Mouse (Mus musculus): ENCODE measurements around the gene 1110065P20Rik.

The 1110065P20Rik gene

GRCm38 (mm10) chr4:124843493-124843892 lies 7.5 kb downstream of the 1110065P20Rik start:
- DNase-seq (ENCODE audit: low read depth, low spot score) = peak; percentile 87

GRCm38 (mm10) chr4:124840998-124841397 lies 10.0 kb downstream of the 1110065P20Rik start:
- DNase-seq (ENCODE audit: low read depth, low spot score) = peak; percentile 64

GRCm38 (mm10) chr4:124838035-124838700 lies 12.8 kb downstream of the 1110065P20Rik start:
- no peak for DNase-seq (ENCODE audit: low read depth, low spot score)

GRCm38 (mm10) chr4:124832796-124833195 lies 18.2 kb downstream of the 1110065P20Rik start:
- DNase-seq (ENCODE audit: low read depth, low spot score) = peak; percentile 82

- DNase-seq (ENCODE audit: low read depth, low spot score) = no peak
Measured at GRCm38 (mm10) chr4:124829671-124830070, 21.3 kb downstream of the 1110065P20Rik start.

GRCm38 (mm10) chr4:124825371-124825965 lies 25.5 kb downstream of the 1110065P20Rik start:
- peak; percentile 80 for DNase-seq (ENCODE audit: low read depth, low spot score)

GRCm38 (mm10) chr4:124824967-124825366 lies 26.0 kb downstream of the 1110065P20Rik start:
- peak; percentile 92 for DNase-seq (ENCODE audit: low read depth, low spot score)

GRCm38 (mm10) chr4:124818832-124819231 lies 32.2 kb downstream of the 1110065P20Rik start:
- peak; percentile 46 for DNase-seq (ENCODE audit: low read depth, low spot score)

GRCm38 (mm10) chr4:124817803-124818202 lies 33.2 kb downstream of the 1110065P20Rik start:
- peak; percentile 81 for DNase-seq (ENCODE audit: low read depth, low spot score)

GRCm38 (mm10) chr4:124815901-124816300 lies 35.1 kb downstream of the 1110065P20Rik start:
- DNase-seq (ENCODE audit: low read depth, low spot score) = no peak

- peak; percentile 67 for DNase-seq (ENCODE audit: low read depth, low spot score)
Measured at GRCm38 (mm10) chr4:124811347-124811975, 39.5 kb downstream of the 1110065P20Rik start.

GRCm38 (mm10) chr4:124810056-124810455 lies 40.9 kb downstream of the 1110065P20Rik start:
- no peak for DNase-seq (ENCODE audit: low read depth, low spot score)

- DNase-seq (ENCODE audit: low read depth, low spot score) = no peak
Measured at GRCm38 (mm10) chr4:124809136-124809883, 41.7 kb downstream of the 1110065P20Rik start.

GRCm38 (mm10) chr4:124808511-124808910 lies 42.5 kb downstream of the 1110065P20Rik start:
- DNase-seq (ENCODE audit: low read depth, low spot score) = no peak

- no peak for DNase-seq (ENCODE audit: low read depth, low spot score)
Measured at GRCm38 (mm10) chr4:124803406-124803805, 47.6 kb downstream of the 1110065P20Rik start.

GRCm38 (mm10) chr4:124802309-124803260 lies 48.4 kb downstream of the 1110065P20Rik start:
- DNase-seq (ENCODE audit: low read depth, low spot score) = peak; percentile 98

- peak; percentile 95 for DNase-seq (ENCODE audit: low read depth, low spot score)
Measured at GRCm38 (mm10) chr4:124801552-124802308, 49.3 kb downstream of the 1110065P20Rik start, which contains the start of gene Mtf1. Gene Mtf1, plus strand, starts transcription at chr4:124802104.
